Mouse (Mus musculus): Measurements from ENCODE around the gene Ptprd. TPM values are rescaled to one million over a fixed set of nuclear protein-coding genes. Genes with fewer than 3 reads are reported as not detected.
A peak's percentile ranks its signal among the peaks of the same experiment; 100 is the strongest.

Ptprd gene
- polyA plus RNA-seq, 1 experiment: not detected

DNA sequence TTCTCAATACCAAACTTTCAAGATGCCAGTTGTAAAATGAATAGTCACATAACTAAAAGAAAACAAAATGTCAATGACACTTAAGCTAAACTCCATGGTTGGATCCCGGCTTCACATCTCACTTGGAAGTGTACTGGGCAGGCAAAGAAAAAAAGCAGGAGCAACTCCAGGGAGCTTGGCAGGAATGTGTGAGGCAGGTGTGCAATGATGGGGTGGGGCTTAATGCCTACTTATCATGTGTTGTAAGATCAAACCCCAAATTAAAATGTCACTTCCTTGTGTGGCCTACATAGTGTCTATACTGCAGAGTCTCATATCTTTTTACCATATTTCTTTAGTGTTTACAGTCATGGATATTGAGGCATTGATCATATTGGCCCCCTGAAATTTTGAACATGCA lies 1873.8 kb downstream of the Ptprd start:
- H3K9me3 ChIP-seq: no peaks in the 10 kb centered on the region
- H3K4me3 ChIP-seq (replicated peaks): no peak overlapping the region
- H3K4me1 ChIP-seq: no peaks in the 10 kb centered on the region
- TF ChIP-seq FLI1 (IDR thresholded peaks at IDR 0.05; ENCODE audit: low read length) (no peak), GATA1 (IDR thresholded peaks at IDR 0.05; ENCODE audit: borderline replicate concordance, low read length) (no peak)
- H3K36me3 ChIP-seq (replicated peaks; ENCODE audit: low read length): no peaks in the 10 kb centered on the region
- H3K27me3 ChIP-seq (replicated peaks): no peaks in the 10 kb centered on the region

DNA sequence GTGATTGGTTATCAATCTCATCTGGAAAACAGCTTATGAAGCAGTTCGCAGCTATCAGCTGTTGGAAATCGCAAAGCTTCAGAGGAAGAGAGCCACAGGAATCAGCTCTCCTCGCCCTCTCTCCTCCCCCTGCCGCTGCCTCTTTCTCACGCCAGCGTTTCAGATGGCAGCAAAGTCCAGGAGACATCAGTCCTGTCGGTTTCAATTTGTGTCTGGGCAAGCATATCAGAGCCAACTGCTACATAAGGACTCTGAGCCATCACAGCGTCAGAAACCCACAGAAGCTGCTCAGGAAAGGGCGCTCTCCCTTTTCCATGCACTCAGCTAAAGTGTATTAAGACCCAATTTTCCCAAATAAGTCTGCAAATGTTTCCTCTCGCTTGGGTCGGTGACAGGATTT lies 1884.4 kb downstream of the Ptprd start:
- no peaks in the 10 kb centered on the region for H3K27me3 ChIP-seq (replicated peaks)
- no peak overlapping the region for H3K4me3 ChIP-seq (replicated peaks)
- 0 out of 2 replicates have a peak, but pooled peaks cover 3% of the 10 kb centered on the region for H3K9me3 ChIP-seq
- TF ChIP-seq FLI1 (IDR thresholded peaks at IDR 0.05; ENCODE audit: low read length) (no peak), GATA1 (IDR thresholded peaks at IDR 0.05; ENCODE audit: borderline replicate concordance, low read length) (no peak)
- H3K36me3 ChIP-seq (replicated peaks; ENCODE audit: low read length): no peaks in the 10 kb centered on the region
- H3K4me1 ChIP-seq: no peaks in the 10 kb centered on the region

DNA sequence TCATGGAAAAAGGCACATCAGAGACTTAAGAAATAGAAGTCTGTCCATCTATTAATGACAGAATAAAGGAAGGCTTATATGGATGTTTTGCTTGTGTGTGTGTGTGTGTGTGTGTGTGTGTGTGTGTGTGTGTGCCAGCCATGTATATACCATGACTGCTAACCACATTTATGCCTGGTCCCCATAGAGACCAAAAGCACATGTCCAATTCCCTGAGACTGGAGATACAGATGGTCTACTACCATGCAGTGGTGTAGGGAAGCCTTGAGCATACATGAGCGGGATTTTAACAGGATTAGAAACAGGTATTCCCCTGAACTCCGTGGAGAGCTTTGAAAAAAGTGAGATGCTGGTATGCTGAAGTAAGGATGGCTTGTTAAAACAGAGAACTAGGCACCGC lies 1886.1 kb downstream of the Ptprd start:
- H3K9me3 ChIP-seq: 0 out of 2 replicates have a peak, but pooled peaks cover 3% of the 10 kb centered on the region
- no peaks in the 10 kb centered on the region for H3K36me3 ChIP-seq (replicated peaks; ENCODE audit: low read length)
- no peak for TF ChIP-seq GATA1 (IDR thresholded peaks at IDR 0.05; ENCODE audit: borderline replicate concordance, low read length)
- TF ChIP-seq FLI1 (IDR thresholded peaks at IDR 0.05; ENCODE audit: low read length): no peak
- no peaks in the 10 kb centered on the region for H3K27me3 ChIP-seq (replicated peaks)
- H3K4me1 ChIP-seq: no peaks in the 10 kb centered on the region
- no peak overlapping the region for H3K4me3 ChIP-seq (replicated peaks)

DNA sequence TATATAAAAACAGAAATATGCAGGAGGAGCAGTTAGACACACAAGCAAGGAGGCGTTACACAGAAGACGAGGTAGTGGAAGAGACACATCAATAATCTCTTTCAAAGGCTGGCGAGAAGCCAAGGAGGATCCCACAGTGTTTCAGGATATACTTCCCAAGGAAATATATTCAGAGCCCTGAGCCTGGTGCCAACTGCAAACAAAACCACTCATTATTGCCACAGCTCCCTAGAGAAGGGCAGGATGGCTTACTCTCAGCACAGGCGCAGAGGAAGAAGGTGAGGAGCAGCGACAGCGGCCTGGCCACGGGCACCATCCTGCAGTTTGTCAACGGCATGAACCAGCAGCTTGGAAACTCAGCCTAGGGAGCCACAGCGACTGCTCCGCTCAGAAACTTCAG lies 1886.8 kb downstream of the Ptprd start:
- Histone ChIP-seq H3K36me3 (replicated peaks; ENCODE audit: low read length) (no peaks in the 10 kb centered on the region), H3K9me3 (0 out of 2 replicates have a peak, but pooled peaks cover 3% of the 10 kb centered on the region), H3K4me3 (replicated peaks) (no peak overlapping the region), H3K27me3 (replicated peaks) (no peaks in the 10 kb centered on the region), H3K4me1 (no peaks in the 10 kb centered on the region)
- TF ChIP-seq FLI1 (IDR thresholded peaks at IDR 0.05; ENCODE audit: low read length): no peak
- no peak for TF ChIP-seq GATA1 (IDR thresholded peaks at IDR 0.05; ENCODE audit: borderline replicate concordance, low read length)

DNA sequence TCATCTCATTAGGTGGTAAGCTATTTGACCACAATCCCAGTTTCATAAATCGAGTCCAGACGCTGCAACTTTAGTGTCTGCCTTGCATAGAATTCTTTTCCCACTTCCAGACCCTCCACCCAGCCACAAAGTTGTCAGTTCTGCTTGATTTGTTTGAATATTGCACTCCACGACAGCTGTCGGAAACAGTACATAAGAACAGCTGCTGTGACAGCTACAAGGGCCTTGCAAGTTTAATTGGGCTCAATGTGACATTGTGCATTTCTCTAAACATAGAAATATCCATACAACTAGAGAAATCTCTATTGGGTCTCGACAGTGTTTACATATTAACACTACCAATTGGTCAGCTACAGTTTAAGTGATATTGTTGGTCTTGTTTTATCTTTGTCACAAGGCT lies 1887.3 kb downstream of the Ptprd start:
- Histone ChIP-seq H3K4me1 (no peaks in the 10 kb centered on the region), H3K9me3 (0 out of 2 replicates have a peak, but pooled peaks cover 3% of the 10 kb centered on the region), H3K27me3 (replicated peaks) (no peaks in the 10 kb centered on the region), H3K36me3 (replicated peaks; ENCODE audit: low read length) (no peaks in the 10 kb centered on the region), H3K4me3 (replicated peaks) (no peak overlapping the region)
- TF ChIP-seq FLI1 (IDR thresholded peaks at IDR 0.05; ENCODE audit: low read length) (no peak), GATA1 (IDR thresholded peaks at IDR 0.05; ENCODE audit: borderline replicate concordance, low read length) (no peak)

DNA sequence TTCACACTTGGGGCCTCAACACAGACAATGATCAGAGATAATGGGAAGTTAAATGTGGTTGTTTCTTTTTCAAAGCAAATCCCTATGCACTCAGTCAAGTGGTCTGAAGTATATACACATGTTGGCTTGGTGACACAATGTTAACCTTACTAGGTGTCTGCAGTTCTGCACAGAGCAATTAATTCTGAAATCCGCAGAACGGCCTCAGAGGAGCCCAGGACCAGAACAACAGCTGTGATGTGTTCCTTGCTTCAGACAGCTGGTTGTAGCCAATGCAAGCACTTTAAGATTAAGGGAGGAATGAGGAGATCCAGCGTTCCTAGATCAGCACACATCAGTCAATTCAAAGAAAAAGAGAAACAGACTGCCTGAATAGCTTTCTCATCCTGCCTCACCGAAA lies 1891.9 kb downstream of the Ptprd start:
- no peaks in the 10 kb centered on the region for H3K9me3 ChIP-seq
- no peaks in the 10 kb centered on the region for H3K27me3 ChIP-seq (replicated peaks)
- no peak overlapping the region for H3K4me3 ChIP-seq (replicated peaks)
- TF ChIP-seq GATA1 (IDR thresholded peaks at IDR 0.05; ENCODE audit: borderline replicate concordance, low read length): no peak
- no peak for TF ChIP-seq FLI1 (IDR thresholded peaks at IDR 0.05; ENCODE audit: low read length)
- no peaks in the 10 kb centered on the region for H3K4me1 ChIP-seq
- no peaks in the 10 kb centered on the region for H3K36me3 ChIP-seq (replicated peaks; ENCODE audit: low read length)

DNA sequence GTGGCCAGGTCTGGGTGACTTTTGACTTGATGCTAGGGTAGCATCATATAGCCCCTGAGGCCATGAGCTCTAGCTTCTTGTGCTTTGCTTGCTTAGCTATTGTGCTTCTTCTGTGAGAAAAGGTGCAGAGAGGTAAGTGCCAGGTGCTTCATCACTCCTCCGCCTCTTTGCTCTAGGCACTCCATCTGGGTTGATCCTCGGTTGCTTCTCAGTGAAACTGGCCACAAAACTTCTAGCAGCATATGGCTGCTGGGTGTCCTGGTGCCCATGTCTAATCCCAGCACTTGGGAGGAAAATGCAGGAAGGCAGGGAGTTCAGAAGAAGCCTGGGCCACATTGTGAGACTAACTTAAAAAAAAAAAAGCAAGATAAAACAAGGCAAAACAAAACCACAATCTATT lies 1895.8 kb downstream of the Ptprd start:
- no peak overlapping the region for H3K4me3 ChIP-seq (replicated peaks)
- H3K36me3 ChIP-seq (replicated peaks; ENCODE audit: low read length): no peaks in the 10 kb centered on the region
- H3K27me3 ChIP-seq (replicated peaks): no peaks in the 10 kb centered on the region
- TF ChIP-seq FLI1 (IDR thresholded peaks at IDR 0.05; ENCODE audit: low read length) (no peak), GATA1 (IDR thresholded peaks at IDR 0.05; ENCODE audit: borderline replicate concordance, low read length) (no peak)
- 0 out of 2 replicates have a peak, but pooled peaks cover 3% of the 10 kb centered on the region for H3K9me3 ChIP-seq
- no peaks in the 10 kb centered on the region for H3K4me1 ChIP-seq

DNA sequence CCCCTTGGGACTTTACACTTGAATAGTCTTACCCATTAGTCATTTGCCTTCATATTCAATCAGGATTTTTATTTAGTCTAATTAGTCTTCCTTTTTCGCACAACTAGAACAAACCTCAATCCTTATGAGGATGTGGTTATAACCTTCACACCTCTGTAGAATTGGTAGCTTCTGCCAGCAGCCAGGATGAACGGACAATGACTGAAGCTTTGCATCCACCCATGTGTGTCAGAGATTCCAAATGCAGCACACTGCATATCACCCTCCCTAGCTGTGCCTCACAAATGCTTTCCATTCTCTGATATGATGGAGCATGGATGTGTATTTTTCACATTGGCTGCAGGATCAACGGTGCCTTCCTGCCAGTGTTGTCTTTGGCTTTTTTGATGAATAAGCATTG lies 1898.0 kb downstream of the Ptprd start:
- Histone ChIP-seq H3K4me1 (no peaks in the 10 kb centered on the region), H3K4me3 (replicated peaks) (peak overlapping the region; percentile 18), H3K27me3 (replicated peaks) (no peaks in the 10 kb centered on the region), H3K9me3 (0 out of 2 replicates have a peak, but pooled peaks cover 3% of the 10 kb centered on the region), H3K36me3 (replicated peaks; ENCODE audit: low read length) (no peaks in the 10 kb centered on the region)
- TF ChIP-seq FLI1 (IDR thresholded peaks at IDR 0.05; ENCODE audit: low read length) (no peak), GATA1 (IDR thresholded peaks at IDR 0.05; ENCODE audit: borderline replicate concordance, low read length) (no peak)

DNA sequence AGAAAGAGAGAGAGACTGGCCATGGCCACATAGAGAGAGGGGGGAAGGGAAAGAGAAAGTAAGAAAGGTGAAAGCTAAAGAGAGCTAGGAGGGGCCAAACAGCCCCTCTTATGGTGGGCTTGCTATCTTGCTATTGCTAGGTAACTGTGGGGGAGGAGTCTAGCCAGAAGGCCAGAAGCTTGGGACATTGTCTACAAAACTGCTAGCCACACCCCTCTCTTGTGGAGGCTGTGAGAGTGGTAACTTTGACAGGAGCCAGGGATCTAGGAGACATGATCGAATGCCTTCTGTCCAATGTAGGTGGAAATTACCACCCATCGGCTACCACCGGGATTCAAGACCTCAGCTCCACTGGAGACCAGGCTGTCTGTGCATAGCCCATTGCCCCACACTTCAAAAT lies 1899.2 kb downstream of the Ptprd start:
- H3K27me3 ChIP-seq (replicated peaks): no peaks in the 10 kb centered on the region
- H3K36me3 ChIP-seq (replicated peaks; ENCODE audit: low read length): no peaks in the 10 kb centered on the region
- 0 out of 2 replicates have a peak, but pooled peaks cover 3% of the 10 kb centered on the region for H3K9me3 ChIP-seq
- H3K4me1 ChIP-seq: no peaks in the 10 kb centered on the region
- TF ChIP-seq GATA1 (IDR thresholded peaks at IDR 0.05; ENCODE audit: borderline replicate concordance, low read length) (no peak), FLI1 (IDR thresholded peaks at IDR 0.05; ENCODE audit: low read length) (no peak)
- H3K4me3 ChIP-seq (replicated peaks): no peak overlapping the region

DNA sequence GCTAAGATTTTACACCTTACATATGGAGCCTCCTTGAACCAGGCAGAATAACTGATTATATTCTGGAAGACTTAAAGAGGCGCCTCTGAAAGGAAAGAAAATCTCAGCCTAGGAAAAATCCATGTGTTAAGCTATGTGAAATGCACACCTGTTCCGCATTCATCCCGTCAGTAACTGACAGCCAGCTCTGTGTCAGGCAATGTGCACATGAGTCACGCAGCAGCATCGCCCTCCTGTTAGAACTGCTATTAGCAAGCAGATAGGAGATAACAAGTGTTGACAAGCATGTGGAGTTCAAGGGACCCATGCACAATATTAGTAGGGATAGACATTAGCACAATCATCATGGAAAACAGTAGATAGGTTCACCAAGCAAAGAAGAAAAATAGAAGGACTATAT lies 1905.8 kb downstream of the Ptprd start:
- Histone ChIP-seq H3K4me3 (replicated peaks) (peak overlapping the region; percentile 42), H3K27me3 (replicated peaks) (no peaks in the 10 kb centered on the region), H3K9me3 (peaks cover 8% of the 10 kb centered on the region), H3K36me3 (replicated peaks; ENCODE audit: low read length) (no peaks in the 10 kb centered on the region), H3K4me1 (no peaks in the 10 kb centered on the region)
- TF ChIP-seq GATA1 (IDR thresholded peaks at IDR 0.05; ENCODE audit: borderline replicate concordance, low read length) (no peak), FLI1 (IDR thresholded peaks at IDR 0.05; ENCODE audit: low read length) (no peak)

DNA sequence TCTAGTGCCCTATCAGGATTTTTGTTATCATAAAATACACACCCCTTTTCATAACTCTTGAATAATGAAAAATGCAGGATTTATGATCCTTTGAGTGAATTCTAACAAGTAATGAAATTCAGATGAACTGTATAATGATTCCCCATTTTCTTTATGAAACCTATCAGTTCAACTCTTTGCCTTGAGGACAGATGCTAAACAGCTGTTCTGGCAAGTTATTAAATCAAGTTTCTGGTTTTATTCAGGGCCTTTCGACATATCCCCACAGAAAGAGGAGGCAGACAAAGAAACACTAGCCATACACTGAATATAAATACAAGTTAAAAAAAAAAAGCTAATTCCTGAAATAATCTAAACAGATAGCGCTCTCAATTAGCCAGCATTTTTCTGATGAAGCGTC lies 1914.4 kb downstream of the Ptprd start:
- Histone ChIP-seq H3K27me3 (replicated peaks) (no peaks in the 10 kb centered on the region), H3K4me3 (replicated peaks) (no peak overlapping the region), H3K9me3 (0 out of 2 replicates have a peak, but pooled peaks cover 2% of the 10 kb centered on the region), H3K4me1 (no peaks in the 10 kb centered on the region), H3K36me3 (replicated peaks; ENCODE audit: low read length) (no peaks in the 10 kb centered on the region)
- TF ChIP-seq FLI1 (IDR thresholded peaks at IDR 0.05; ENCODE audit: low read length): no peak
- TF ChIP-seq GATA1 (IDR thresholded peaks at IDR 0.05; ENCODE audit: borderline replicate concordance, low read length): no peak
